Mouse (Mus musculus): ENCODE data around the gene Limch1. TPM values are rescaled to one million over a fixed set of nuclear protein-coding genes. Genes with fewer than 3 reads are reported as not detected.

Limch1 gene
- polyA plus RNA-seq, 1 experiment from 2014 or later, result 16.1 TPM

- no peak overlapping the region for H3K4me3 ChIP-seq (ENCODE audit: low read depth, low read length)
- no peaks in the 10 kb centered on the region for H3K27me3 ChIP-seq (replicated peaks; ENCODE audit: control insufficient read depth, insufficient read depth, low read length)
- no peak for DNase-seq (ENCODE audit: low spot score)
- H3K4me1 ChIP-seq (replicated peaks; ENCODE audit: control insufficient read depth, insufficient read depth, low read length), result no peaks in the 10 kb centered on the region
- 87% methylated on average over 6 of the region's 6 CpGs for WGBS
- H3K27ac ChIP-seq (ENCODE audit: low read depth), result no peak overlapping the region
- no peak overlapping the region for H3K4me2 ChIP-seq (ENCODE audit: low read length)
- no peaks in the 10 kb centered on the region for H3K36me3 ChIP-seq (ENCODE audit: control insufficient read depth, insufficient read depth, low read length)
- ATAC-seq (replicated peaks; ENCODE audit: low FRiP score, low TSS enrichment, low read depth), result no peak
- no peaks in the 10 kb centered on the region for H3K9me3 ChIP-seq (ENCODE audit: control insufficient read depth, low read length)
- no peak overlapping the region for H3K9ac ChIP-seq (ENCODE audit: low read length)
Measured at GRCm38 (mm10) chr5:66764129-66764528, 18.5 kb downstream of the Limch1 start.

DNA sequence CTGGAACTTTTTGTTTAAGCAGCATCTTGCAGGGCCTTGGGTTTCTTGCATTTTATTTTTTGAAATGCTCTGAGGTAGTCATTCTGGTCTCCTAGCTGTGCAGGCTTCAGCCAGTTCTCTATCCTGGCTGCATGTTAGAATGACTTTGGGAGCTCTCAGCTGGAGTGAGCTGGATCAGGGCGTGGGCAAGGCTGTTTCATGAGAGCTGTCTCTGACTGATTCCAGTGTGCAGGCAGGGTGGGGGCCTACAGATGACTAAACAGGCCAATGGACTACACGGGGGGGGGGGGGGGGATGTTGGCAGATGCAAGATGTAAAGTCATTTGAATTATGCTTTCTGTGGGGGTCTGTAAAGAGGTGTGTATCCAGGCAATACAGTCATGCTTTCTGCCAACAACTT, 20.3 kb downstream of the Limch1 start:
- 61% methylated on average over 2 of the region's 2 CpGs for WGBS
- no peak overlapping the region for H3K4me3 ChIP-seq (ENCODE audit: low read depth, low read length)
- no peak overlapping the region for H3K4me2 ChIP-seq (ENCODE audit: low read length)
- ATAC-seq (replicated peaks; ENCODE audit: low FRiP score, low TSS enrichment, low read depth), result no peak
- no peak overlapping the region for H3K27ac ChIP-seq (ENCODE audit: low read depth)
- no peaks in the 10 kb centered on the region for H3K36me3 ChIP-seq (ENCODE audit: control insufficient read depth, insufficient read depth, low read length)
- H3K27me3 ChIP-seq (replicated peaks; ENCODE audit: control insufficient read depth, insufficient read depth, low read length), result no peaks in the 10 kb centered on the region
- H3K9ac ChIP-seq (ENCODE audit: low read length), result no peak overlapping the region
- no peak for DNase-seq (ENCODE audit: low spot score)
- H3K9me3 ChIP-seq (ENCODE audit: control insufficient read depth, low read length), result no peaks in the 10 kb centered on the region
- H3K4me1 ChIP-seq (replicated peaks; ENCODE audit: control insufficient read depth, insufficient read depth, low read length), result no peaks in the 10 kb centered on the region

GRCm38 (mm10) chr5:66768034-66768433, 22.4 kb downstream of the Limch1 start:
- no peak for ATAC-seq (replicated peaks; ENCODE audit: low FRiP score, low TSS enrichment, low read depth)
- Histone ChIP-seq H3K4me1 (replicated peaks; ENCODE audit: control insufficient read depth, insufficient read depth, low read length) (0 out of 2 replicates have a peak, but pooled peaks cover 4% of the 10 kb centered on the region), H3K27ac (ENCODE audit: low read depth) (no peak overlapping the region), H3K9ac (ENCODE audit: low read length) (no peak overlapping the region), H3K4me3 (ENCODE audit: low read depth, low read length) (no peak overlapping the region), H3K36me3 (ENCODE audit: control insufficient read depth, insufficient read depth, low read length) (no peaks in the 10 kb centered on the region), H3K9me3 (ENCODE audit: control insufficient read depth, low read length) (no peaks in the 10 kb centered on the region), H3K4me2 (ENCODE audit: low read length) (no peak overlapping the region), H3K27me3 (replicated peaks; ENCODE audit: control insufficient read depth, insufficient read depth, low read length) (no peaks in the 10 kb centered on the region)
- no peak for DNase-seq (ENCODE audit: low spot score)
- WGBS, result 35% methylated on average over 4 of the region's 4 CpGs

- Histone ChIP-seq H3K4me1 (replicated peaks; ENCODE audit: control insufficient read depth, insufficient read depth, low read length) (0 out of 2 replicates have a peak, but pooled peaks cover 4% of the 10 kb centered on the region), H3K9ac (ENCODE audit: low read length) (no peak overlapping the region), H3K4me3 (ENCODE audit: low read depth, low read length) (no peak overlapping the region), H3K27me3 (replicated peaks; ENCODE audit: control insufficient read depth, insufficient read depth, low read length) (no peaks in the 10 kb centered on the region), H3K27ac (ENCODE audit: low read depth) (no peak overlapping the region), H3K9me3 (ENCODE audit: control insufficient read depth, low read length) (no peaks in the 10 kb centered on the region), H3K36me3 (ENCODE audit: control insufficient read depth, insufficient read depth, low read length) (no peaks in the 10 kb centered on the region), H3K4me2 (ENCODE audit: low read length) (no peak overlapping the region)
- DNase-seq (ENCODE audit: low spot score) (no peak), ATAC-seq (replicated peaks; ENCODE audit: low FRiP score, low TSS enrichment, low read depth) (no peak)
- WGBS, result 57% methylated on average over 4 of the region's 4 CpGs
Measured at GRCm38 (mm10) chr5:66769070-66769469, 23.4 kb downstream of the Limch1 start.

DNA sequence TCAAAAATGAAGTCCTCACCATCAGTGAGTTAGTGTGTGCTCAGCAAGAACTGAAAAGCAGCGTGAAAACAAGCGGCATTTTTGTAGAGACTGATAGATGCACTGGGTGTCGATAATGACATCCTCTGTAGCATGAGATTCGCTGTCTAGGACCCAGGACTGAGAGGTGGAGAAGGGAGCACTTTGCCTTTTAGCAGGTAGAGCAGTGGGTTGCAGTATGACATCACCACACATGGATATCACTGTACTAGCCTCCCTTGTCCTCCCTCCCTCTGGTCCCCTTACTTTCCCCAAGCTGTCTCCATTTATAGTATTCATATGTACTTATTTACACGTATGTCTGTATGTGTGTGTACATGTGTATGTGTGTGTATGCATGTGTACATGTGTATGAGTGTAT, 23.9 kb downstream of the Limch1 start:
- WGBS, result 91% methylated on average over 5 of the region's 5 CpGs
- ATAC-seq (replicated peaks; ENCODE audit: low FRiP score, low TSS enrichment, low read depth), result no peak
- no peak overlapping the region for H3K9ac ChIP-seq (ENCODE audit: low read length)

GRCm38 (mm10) chr5:66777999-66778710, 32.5 kb downstream of the Limch1 start:
- no peak for ATAC-seq (replicated peaks; ENCODE audit: low FRiP score, low TSS enrichment, low read depth)
- no peak for DNase-seq (ENCODE audit: low spot score)

More for the DNA sequence above, 23.9 kb downstream of the Limch1 start:
- no peak for DNase-seq (ENCODE audit: low spot score)
- Histone ChIP-seq H3K36me3 (ENCODE audit: control insufficient read depth, insufficient read depth, low read length) (no peaks in the 10 kb centered on the region), H3K4me2 (ENCODE audit: low read length) (no peak overlapping the region), H3K4me1 (replicated peaks; ENCODE audit: control insufficient read depth, insufficient read depth, low read length) (0 out of 2 replicates have a peak, but pooled peaks cover 4% of the 10 kb centered on the region), H3K27ac (ENCODE audit: low read depth) (no peak overlapping the region), H3K9me3 (ENCODE audit: control insufficient read depth, low read length) (no peaks in the 10 kb centered on the region), H3K27me3 (replicated peaks; ENCODE audit: control insufficient read depth, insufficient read depth, low read length) (no peaks in the 10 kb centered on the region), H3K4me3 (ENCODE audit: low read depth, low read length) (no peak overlapping the region)

GRCm38 (mm10) chr5:66780371-66780770, 34.7 kb downstream of the Limch1 start:
- Histone ChIP-seq H3K36me3 (ENCODE audit: control insufficient read depth, insufficient read depth, low read length) (no peaks in the 10 kb centered on the region), H3K27ac (ENCODE audit: low read depth) (no peak overlapping the region), H3K27me3 (replicated peaks; ENCODE audit: control insufficient read depth, insufficient read depth, low read length) (0 out of 2 replicates have a peak, but pooled peaks cover 4% of the 10 kb centered on the region), H3K9ac (ENCODE audit: low read length) (no peak overlapping the region), H3K4me1 (replicated peaks; ENCODE audit: control insufficient read depth, insufficient read depth, low read length) (peaks cover 9% of the 10 kb centered on the region), H3K9me3 (ENCODE audit: control insufficient read depth, low read length) (no peaks in the 10 kb centered on the region), H3K4me2 (ENCODE audit: low read length) (no peak overlapping the region), H3K4me3 (ENCODE audit: low read depth, low read length) (no peak overlapping the region)
- WGBS, result 92% methylated on average over 4 of the region's 4 CpGs
- no peak for DNase-seq (ENCODE audit: low spot score)
- no peak for ATAC-seq (replicated peaks; ENCODE audit: low FRiP score, low TSS enrichment, low read depth)

More at GRCm38 (mm10) chr5:66777999-66778710, 32.5 kb downstream of the Limch1 start:
- Histone ChIP-seq H3K9me3 (ENCODE audit: control insufficient read depth, low read length) (no peaks in the 10 kb centered on the region), H3K4me3 (ENCODE audit: low read depth, low read length) (no peak overlapping the region), H3K36me3 (ENCODE audit: control insufficient read depth, insufficient read depth, low read length) (no peaks in the 10 kb centered on the region), H3K27me3 (replicated peaks; ENCODE audit: control insufficient read depth, insufficient read depth, low read length) (0 out of 2 replicates have a peak, but pooled peaks cover 4% of the 10 kb centered on the region), H3K27ac (ENCODE audit: low read depth) (no peak overlapping the region), H3K4me2 (ENCODE audit: low read length) (no peak overlapping the region), H3K4me1 (replicated peaks; ENCODE audit: control insufficient read depth, insufficient read depth, low read length) (peaks cover 9% of the 10 kb centered on the region), H3K9ac (ENCODE audit: low read length) (no peak overlapping the region)
- 28% methylated on average over 10 of the region's 10 CpGs for WGBS

- DNase-seq (ENCODE audit: low spot score) (no peak), ATAC-seq (replicated peaks; ENCODE audit: low FRiP score, low TSS enrichment, low read depth) (no peak)
- no peak overlapping the region for H3K4me2 ChIP-seq (ENCODE audit: low read length)
- 0 out of 2 replicates have a peak, but pooled peaks cover 4% of the 10 kb centered on the region for H3K27me3 ChIP-seq (replicated peaks; ENCODE audit: control insufficient read depth, insufficient read depth, low read length)
- H3K27ac ChIP-seq (ENCODE audit: low read depth), result no peak overlapping the region
- no peaks in the 10 kb centered on the region for H3K9me3 ChIP-seq (ENCODE audit: control insufficient read depth, low read length)
- H3K9ac ChIP-seq (ENCODE audit: low read length), result no peak overlapping the region
- peaks cover 9% of the 10 kb centered on the region for H3K4me1 ChIP-seq (replicated peaks; ENCODE audit: control insufficient read depth, insufficient read depth, low read length)
- H3K36me3 ChIP-seq (ENCODE audit: control insufficient read depth, insufficient read depth, low read length), result no peaks in the 10 kb centered on the region
- H3K4me3 ChIP-seq (ENCODE audit: low read depth, low read length), result no peak overlapping the region
- WGBS, result 95% methylated on average over 1 of the region's 1 CpGs
Measured at GRCm38 (mm10) chr5:66781507-66781906, 35.9 kb downstream of the Limch1 start.

GRCm38 (mm10) chr5:66782851-66783250, 37.2 kb downstream of the Limch1 start:
- no peaks in the 10 kb centered on the region for H3K9me3 ChIP-seq (ENCODE audit: control insufficient read depth, low read length)
- ATAC-seq (replicated peaks; ENCODE audit: low FRiP score, low TSS enrichment, low read depth) (no peak), DNase-seq (ENCODE audit: low spot score) (no peak)
- H3K9ac ChIP-seq (ENCODE audit: low read length), result no peak overlapping the region
- H3K27me3 ChIP-seq (replicated peaks; ENCODE audit: control insufficient read depth, insufficient read depth, low read length), result 0 out of 2 replicates have a peak, but pooled peaks cover 4% of the 10 kb centered on the region
- 89% methylated on average over 2 of the region's 2 CpGs for WGBS
- peaks cover 10% of the 10 kb centered on the region for H3K4me1 ChIP-seq (replicated peaks; ENCODE audit: control insufficient read depth, insufficient read depth, low read length)
- H3K36me3 ChIP-seq (ENCODE audit: control insufficient read depth, insufficient read depth, low read length), result no peaks in the 10 kb centered on the region
- no peak overlapping the region for H3K27ac ChIP-seq (ENCODE audit: low read depth)
- H3K4me2 ChIP-seq (ENCODE audit: low read length), result no peak overlapping the region
- H3K4me3 ChIP-seq (ENCODE audit: low read depth, low read length), result no peak overlapping the region
